Mouse (Mus musculus) heart, postnatal 0 days (tissue): ENCODE results near the gene Rpl36a. TPM values are rescaled to one million over a fixed set of nuclear protein-coding genes. Genes with fewer than 3 reads are reported as not detected.

Experiments
- ATAC-seq: fragments of 200-750 bp; cut with Nextera tagmentation; 2 replicates; pipeline ENCODE4 v1.8.0; 2017; ENCODE audit warnings: low read depth, moderate number of reproducible peaks, moderate library complexity; ENCODE audit not compliant: insufficient read depth
- DNase-seq: peaks from one replicate; pipeline ENCODE4 v3.0.0-alpha.2; 2016; ENCODE audit warnings: low spot score
- H3K27ac ChIP-seq: fragments of 300-500 bp; sonication (generic); 2 replicates; pipeline ENCODE4 v1.5.1; 2014; ENCODE audit warnings: low read depth, mild to moderate bottlenecking
- H3K27me3 ChIP-seq: fragments of 300-500 bp; sonication (generic); 2 replicates; pipeline ENCODE4 v1.6.1; 2014; ENCODE audit warnings: low read length, mixed read lengths; ENCODE audit not compliant: control insufficient read depth, insufficient read depth
- H3K36me3 ChIP-seq: fragments of 300-500 bp; sonication (generic); replicated peaks from 2 replicates; pipeline ENCODE4 v1.6.1; 2014; ENCODE audit warnings: low read length, mixed read lengths; ENCODE audit not compliant: control insufficient read depth, insufficient read depth
- H3K4me1 ChIP-seq: fragments of 300-500 bp; sonication (generic); 2 replicates; pipeline ENCODE4 v1.6.1; 2014; ENCODE audit warnings: antibody characterized with exemption; ENCODE audit not compliant: control insufficient read depth, insufficient read depth
- H3K4me2 ChIP-seq: fragments of 300-500 bp; sonication (generic); 2 replicates; pipeline ENCODE4 v1.6.1; 2014; ENCODE audit warnings: low read depth, mild to moderate bottlenecking, low read length, moderate library complexity
- H3K4me3 ChIP-seq: fragments of 300-500 bp; sonication (generic); 2 replicates; pipeline ENCODE4 v1.5.1; 2014; ENCODE audit warnings: low read depth, low read length
- H3K9ac ChIP-seq: fragments of 300-500 bp; sonication (generic); replicated peaks from 2 replicates; pipeline ENCODE4 v1.6.1; 2014; ENCODE audit warnings: low read depth, low read length, mixed read lengths
- H3K9me3 ChIP-seq: fragments of 300-500 bp; sonication (generic); replicated peaks from 2 replicates; pipeline ENCODE4 v1.6.1; 2016; ENCODE audit warnings: low read length; ENCODE audit not compliant: control insufficient read depth
- CTCF ChIP-seq: IDR thresholded peaks from 2 replicates; pipeline ENCODE4 v1.5.1; 2016; ENCODE audit warnings: antibody characterized with exemption, control low read depth, low read depth
- EP300 ChIP-seq: IDR thresholded peaks from 2 replicates; pipeline ENCODE4 v1.6.1; 2016; ENCODE audit warnings: antibody characterized with exemption, low read depth
- WGBS: fragments of 180-500 bp; shearing (Covaris S2); extraction: QIAGEN DNeasy Blood & Tissue Kit; methylation state at CpG from one replicate; pipeline ENCODE4 v1.1.7; 2014; 5-methylcytosine and 5-hydroxymethylcytosine counted together
- polyA plus RNA-seq: library from polyadenylated mRNA; unstranded; fragments of >200 nt; fragmentation: Nextera tagmentation; extraction: Ambion mirVana; gene quantifications from 2 replicates; pipeline ENCODE4 v1.2.1, GENCODE M21; 2015
- total RNA-seq: library from RNA; depleted of rRNA; stranded (reverse); fragments of >200 nt; gene quantifications from 2 replicates; pipeline ENCODE4 v1.2.3, GENCODE M21; 2014; ENCODE audit warnings: low replicate concordance

The Rpl36a gene
- total and polyA plus RNA-seq, 2 experiments from 2014 or later = 246 to 419 TPM

- WGBS = 19% methylated on average over 42 of the region's 43 CpGs
Measured at GRCm38 (mm10) chrX:134601380-134602120, 16.1 kb downstream of the Rpl36a start.

DNA sequence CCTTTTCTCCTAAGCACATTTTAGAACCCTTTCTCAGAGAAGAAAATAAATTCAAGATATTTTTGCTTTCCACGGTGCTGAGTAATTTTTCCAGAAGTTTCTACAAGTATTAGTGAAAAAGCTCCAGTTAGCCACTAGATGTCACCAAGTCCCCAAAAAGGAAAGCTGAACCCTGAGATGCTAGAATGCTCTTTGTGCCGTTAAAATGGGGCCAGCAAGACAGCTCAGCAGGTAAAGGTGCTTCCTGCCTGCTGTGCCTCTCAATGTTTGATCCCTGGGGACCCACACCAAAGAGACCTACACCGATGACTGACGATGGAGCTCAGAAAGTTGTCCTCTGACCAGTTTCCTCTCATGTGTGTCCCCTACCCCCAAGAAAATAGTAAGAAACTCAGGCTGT lies 24.0 kb downstream of the Rpl36a start:
- WGBS = 28% methylated on average over 4 of the region's 4 CpGs
- peak; percentile 27 for DNase-seq

More at GRCm38 (mm10) chrX:134601380-134602120, 16.1 kb downstream of the Rpl36a start:
- Histone ChIP-seq H3K9ac (peak overlapping the region; percentile 60), H3K9me3 (no peaks in the 10 kb centered on the region), H3K36me3 (no peaks in the 10 kb centered on the region), H3K4me2 (peak overlapping the region; percentile 58), H3K4me3 (peak overlapping the region; percentile 51), H3K27me3 (no peaks in the 10 kb centered on the region), H3K27ac (peak overlapping the region; percentile 91), H3K4me1 (no peaks in the 10 kb centered on the region)
- peak; percentile 13 for DNase-seq
- no peak for TF ChIP-seq CTCF
- TF ChIP-seq EP300 = no peak
- ATAC-seq = peak; percentile 78

GRCm38 (mm10) chrX:134610984-134611383 lies 25.5 kb downstream of the Rpl36a start:
- 68% methylated on average over 4 of the region's 4 CpGs for WGBS
- H3K4me3 ChIP-seq = no peak overlapping the region
- TF ChIP-seq EP300 = no peak
- TF ChIP-seq CTCF = no peak
- no peaks in the 10 kb centered on the region for H3K27me3 ChIP-seq
- no peaks in the 10 kb centered on the region for H3K36me3 ChIP-seq
- H3K4me2 ChIP-seq = no peak overlapping the region
- ATAC-seq (no peak), DNase-seq (no peak)
- no peak overlapping the region for H3K9ac ChIP-seq
- H3K9me3 ChIP-seq = no peaks in the 10 kb centered on the region
- no peak overlapping the region for H3K27ac ChIP-seq
- no peaks in the 10 kb centered on the region for H3K4me1 ChIP-seq

More for the DNA sequence above, 24.0 kb downstream of the Rpl36a start:
- Histone ChIP-seq H3K36me3 (no peaks in the 10 kb centered on the region), H3K9me3 (no peaks in the 10 kb centered on the region), H3K4me1 (no peaks in the 10 kb centered on the region), H3K27ac (no peak overlapping the region), H3K9ac (no peak overlapping the region), H3K27me3 (no peaks in the 10 kb centered on the region), H3K4me3 (no peak overlapping the region), H3K4me2 (no peak overlapping the region)
- no peak for ATAC-seq
- TF ChIP-seq EP300 (no peak), CTCF (peak; percentile 34)

- Histone ChIP-seq H3K27me3 (no peaks in the 10 kb centered on the region), H3K4me1 (no peaks in the 10 kb centered on the region), H3K4me3 (peak overlapping the region; percentile 46), H3K9ac (peak overlapping the region; percentile 53), H3K36me3 (no peaks in the 10 kb centered on the region), H3K27ac (peak overlapping the region; percentile 82), H3K9me3 (no peaks in the 10 kb centered on the region), H3K4me2 (peak overlapping the region; percentile 58)
- no peak for TF ChIP-seq CTCF
- 0 out of 2 replicates have a peak, but pooled peaks have one; percentile 26 for TF ChIP-seq EP300
- DNase-seq (peak; percentile 83), ATAC-seq (peak; percentile 92)
- WGBS = 7% methylated on average over 15 of the region's 15 CpGs
Measured at GRCm38 (mm10) chrX:134612285-134612959, 27.0 kb downstream of the Rpl36a start.

GRCm38 (mm10) chrX:134614306-134614705 lies 28.9 kb downstream of the Rpl36a start:
- no peak for DNase-seq
- WGBS = 78% methylated on average over 2 of the region's 2 CpGs
- ATAC-seq = no peak
- no peaks in the 10 kb centered on the region for H3K27me3 ChIP-seq
- no peaks in the 10 kb centered on the region for H3K36me3 ChIP-seq
- TF ChIP-seq CTCF (0 out of 2 replicates have a peak, but pooled peaks have one; percentile 11), EP300 (no peak)
- no peak overlapping the region for H3K27ac ChIP-seq
- no peaks in the 10 kb centered on the region for H3K4me1 ChIP-seq
- no peak overlapping the region for H3K9ac ChIP-seq
- no peak overlapping the region for H3K4me3 ChIP-seq
- H3K4me2 ChIP-seq = no peak overlapping the region
- H3K9me3 ChIP-seq = no peaks in the 10 kb centered on the region
